Mouse (Mus musculus): ENCODE measurements around the gene Foxo1. TPM values are rescaled to one million over a fixed set of nuclear protein-coding genes. Genes with fewer than 3 reads are reported as not detected.

Foxo1 gene
- polyA plus RNA-seq, 1 experiment = 8.9 TPM

- no peak for DNase-seq (ENCODE audit: extremely low spot score in 1 of 2, low spot score in 1 of 2)
These were observed 83.8 kb downstream of the Foxo1 start for GRCm38 (mm10) chr3:52351901-52352300.

GRCm38 (mm10) chr3:52354203-52354602 lies 86.1 kb downstream of the Foxo1 start:
- no peak for DNase-seq (ENCODE audit: extremely low spot score in 1 of 2, low spot score in 1 of 2)

GRCm38 (mm10) chr3:52357265-52357953 lies 89.3 kb downstream of the Foxo1 start:
- DNase-seq (ENCODE audit: extremely low spot score in 1 of 2, low spot score in 1 of 2) = no peak

GRCm38 (mm10) chr3:52364576-52364975 lies 96.4 kb downstream of the Foxo1 start:
- no peak for DNase-seq (ENCODE audit: extremely low spot score in 1 of 2, low spot score in 1 of 2)

GRCm38 (mm10) chr3:52369204-52369603 lies 101.1 kb downstream of the Foxo1 start:
- no peak for DNase-seq (ENCODE audit: extremely low spot score in 1 of 2, low spot score in 1 of 2)

GRCm38 (mm10) chr3:52369881-52370428 lies 101.8 kb downstream of the Foxo1 start:
- DNase-seq (ENCODE audit: extremely low spot score in 1 of 2, low spot score in 1 of 2) = no peak

GRCm38 (mm10) chr3:52376974-52377373 lies 108.8 kb downstream of the Foxo1 start:
- no peak for DNase-seq (ENCODE audit: extremely low spot score in 1 of 2, low spot score in 1 of 2)

GRCm38 (mm10) chr3:52383351-52383750 lies 115.2 kb downstream of the Foxo1 start:
- no peak for DNase-seq (ENCODE audit: extremely low spot score in 1 of 2, low spot score in 1 of 2)

GRCm38 (mm10) chr3:52386343-52386742 lies 118.2 kb downstream of the Foxo1 start:
- no peak for DNase-seq (ENCODE audit: extremely low spot score in 1 of 2, low spot score in 1 of 2)

- DNase-seq (ENCODE audit: extremely low spot score in 1 of 2, low spot score in 1 of 2) = no peak
These were observed 122.2 kb downstream of the Foxo1 start for GRCm38 (mm10) chr3:52390321-52390720.

- DNase-seq (ENCODE audit: extremely low spot score in 1 of 2, low spot score in 1 of 2) = no peak
These were observed 122.9 kb downstream of the Foxo1 start for GRCm38 (mm10) chr3:52390766-52391665.

GRCm38 (mm10) chr3:52391897-52392296 lies 123.8 kb downstream of the Foxo1 start:
- DNase-seq (ENCODE audit: extremely low spot score in 1 of 2, low spot score in 1 of 2) = no peak

GRCm38 (mm10) chr3:52392521-52392920 lies 124.4 kb downstream of the Foxo1 start:
- no peak for DNase-seq (ENCODE audit: extremely low spot score in 1 of 2, low spot score in 1 of 2)

- DNase-seq (ENCODE audit: extremely low spot score in 1 of 2, low spot score in 1 of 2) = no peak
These were observed 125.0 kb downstream of the Foxo1 start for GRCm38 (mm10) chr3:52393171-52393570.

GRCm38 (mm10) chr3:52396121-52396731 lies 128.1 kb downstream of the Foxo1 start:
- DNase-seq (ENCODE audit: extremely low spot score in 1 of 2, low spot score in 1 of 2) = no peak

GRCm38 (mm10) chr3:52396951-52397615 lies 128.9 kb downstream of the Foxo1 start:
- no peak for DNase-seq (ENCODE audit: extremely low spot score in 1 of 2, low spot score in 1 of 2)

GRCm38 (mm10) chr3:52397961-52398360 lies 129.8 kb downstream of the Foxo1 start:
- no peak for DNase-seq (ENCODE audit: extremely low spot score in 1 of 2, low spot score in 1 of 2)

- no peak for DNase-seq (ENCODE audit: extremely low spot score in 1 of 2, low spot score in 1 of 2)
These were observed 132.4 kb downstream of the Foxo1 start for GRCm38 (mm10) chr3:52400284-52401161.

GRCm38 (mm10) chr3:52401162-52401928 lies 133.2 kb downstream of the Foxo1 start:
- DNase-seq (ENCODE audit: extremely low spot score in 1 of 2, low spot score in 1 of 2) = peak; percentile 11 to 53
